Mouse (Mus musculus) C2C12 (cell line): ENCODE measurements around the gene Actr5.

Experiments used
- CTCF ChIP-seq: IDR thresholded peaks from one replicate; pipeline ENCODE4 v1.5.1; 2011; ENCODE audit not compliant: control insufficient read depth, insufficient read depth, insufficient read length
- FOSL1 ChIP-seq: IDR thresholded peaks from one replicate; pipeline ENCODE4 v1.8.0; 2011; ENCODE audit warnings: mild to moderate bottlenecking, low read length; ENCODE audit not compliant: poor library complexity, insufficient read depth, severe bottlenecking
- MAX ChIP-seq: IDR thresholded peaks from one replicate; pipeline ENCODE4 v1.6.1; 2011; ENCODE audit warnings: mild to moderate bottlenecking, control low read depth
- MYOD1 ChIP-seq: IDR thresholded peaks from one replicate; pipeline ENCODE4 v1.6.1; 2011; ENCODE audit warnings: low read depth; ENCODE audit not compliant: control insufficient read depth, insufficient read length
- MYOG ChIP-seq: IDR thresholded peaks from one replicate; pipeline ENCODE4 v1.6.1; 2011; ENCODE audit not compliant: control insufficient read depth, insufficient read length; ENCODE audit errors: extremely low read depth
- USF1 ChIP-seq: IDR thresholded peaks from one replicate; pipeline ENCODE4 v1.6.1; 2011; ENCODE audit warnings: low read depth, mild to moderate bottlenecking, control low read depth, moderate library complexity

DNA sequence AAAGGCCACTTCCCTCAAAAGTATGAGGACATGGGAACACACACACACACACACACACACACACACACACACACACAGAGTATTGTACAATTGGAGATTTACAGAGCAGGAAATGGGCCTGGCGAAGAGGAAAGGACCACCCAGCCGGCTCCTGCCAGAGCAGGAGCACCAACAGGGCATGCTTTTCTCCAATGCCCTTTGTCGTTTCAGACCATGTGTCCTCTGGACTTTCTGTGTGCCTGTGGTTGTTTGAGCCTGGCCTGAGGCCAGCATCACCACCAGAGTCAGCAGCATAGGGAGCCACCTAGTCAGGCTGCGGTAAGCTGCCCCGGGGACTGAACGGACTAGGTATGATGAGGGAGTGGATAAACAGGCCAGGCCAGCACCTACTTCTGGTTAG, 34.1 kb downstream of the Actr5 start:
- TF ChIP-seq MYOG (no peak), CTCF (no peak), USF1 (no peak), MAX (no peak), FOSL1 (no peak), MYOD1 (no peak)
